Mouse (Mus musculus): ENCODE measurements around the gene Bend4. TPM values are rescaled to one million over a fixed set of nuclear protein-coding genes. Genes with fewer than 3 reads are reported as not detected.
A peak's percentile ranks its signal among the peaks of the same experiment; 100 is the strongest.

Gene Bend4
- polyA plus RNA-seq (2012; ENCODE audit: insufficient read depth, insufficient read length, missing spikeins): 7.9 and 9.3 TPM in 2 replicates

GRCm38 (mm10) chr5:67427443-67428360 lies at the start of gene Bend4:
Gene Bend4 (minus strand): TSS chr5:67428310.
- H3K4me3 ChIP-seq (ENCODE audit: insufficient read depth, low read length): peak within 1 kb of the TSS; percentile 77
- TF ChIP-seq CTCF (IDR thresholded peaks at IDR 0.05; ENCODE audit: low read depth, low read length): no peak
- TF ChIP-seq POLR2A (IDR thresholded peaks at IDR 0.05; ENCODE audit: borderline replicate concordance, low read depth, low read length): no peak
- peaks cover 15% of the 10 kb centered on the region for H3K4me1 ChIP-seq (ENCODE audit: control insufficient read depth, insufficient read depth, low read length)
- H3K27ac ChIP-seq (ENCODE audit: insufficient read depth, low read depth, low read length): peak within 1 kb of the TSS; percentile 19

GRCm38 (mm10) chr5:67473723-67474122 lies 45.6 kb upstream of the Bend4 start:
- Histone ChIP-seq H3K4me3 (ENCODE audit: insufficient read depth, low read length) (no peak overlapping the region), H3K27ac (ENCODE audit: insufficient read depth, low read depth, low read length) (no peak overlapping the region), H3K4me1 (ENCODE audit: control insufficient read depth, insufficient read depth, low read length) (no peaks in the 10 kb centered on the region)
- TF ChIP-seq POLR2A (IDR thresholded peaks at IDR 0.05; ENCODE audit: borderline replicate concordance, low read depth, low read length) (no peak), CTCF (IDR thresholded peaks at IDR 0.05; ENCODE audit: low read depth, low read length) (no peak)

- TF ChIP-seq POLR2A (IDR thresholded peaks at IDR 0.05; ENCODE audit: borderline replicate concordance, low read depth, low read length): no peak
- TF ChIP-seq CTCF (IDR thresholded peaks at IDR 0.05; ENCODE audit: low read depth, low read length): no peak
- no peak overlapping the region for H3K4me3 ChIP-seq (ENCODE audit: insufficient read depth, low read length)
- no peak overlapping the region for H3K27ac ChIP-seq (ENCODE audit: insufficient read depth, low read depth, low read length)
- no peaks in the 10 kb centered on the region for H3K4me1 ChIP-seq (ENCODE audit: control insufficient read depth, insufficient read depth, low read length)
These were observed 45.0 kb upstream of the Bend4 start for GRCm38 (mm10) chr5:67473094-67473493.

- no peak overlapping the region for H3K27ac ChIP-seq (ENCODE audit: insufficient read depth, low read depth, low read length)
- no peak overlapping the region for H3K4me3 ChIP-seq (ENCODE audit: insufficient read depth, low read length)
- no peaks in the 10 kb centered on the region for H3K4me1 ChIP-seq (ENCODE audit: control insufficient read depth, insufficient read depth, low read length)
- TF ChIP-seq CTCF (IDR thresholded peaks at IDR 0.05; ENCODE audit: low read depth, low read length) (no peak), POLR2A (IDR thresholded peaks at IDR 0.05; ENCODE audit: borderline replicate concordance, low read depth, low read length) (no peak)
These were observed 38.9 kb upstream of the Bend4 start for GRCm38 (mm10) chr5:67466866-67467530.

- H3K4me1 ChIP-seq (ENCODE audit: control insufficient read depth, insufficient read depth, low read length): no peaks in the 10 kb centered on the region
- TF ChIP-seq POLR2A (IDR thresholded peaks at IDR 0.05; ENCODE audit: borderline replicate concordance, low read depth, low read length) (no peak), CTCF (IDR thresholded peaks at IDR 0.05; ENCODE audit: low read depth, low read length) (no peak)
- no peak overlapping the region for H3K27ac ChIP-seq (ENCODE audit: insufficient read depth, low read depth, low read length)
- no peak overlapping the region for H3K4me3 ChIP-seq (ENCODE audit: insufficient read depth, low read length)
These were observed 36.8 kb upstream of the Bend4 start for GRCm38 (mm10) chr5:67464899-67465298.

- Histone ChIP-seq H3K4me1 (ENCODE audit: control insufficient read depth, insufficient read depth, low read length) (no peaks in the 10 kb centered on the region), H3K4me3 (ENCODE audit: insufficient read depth, low read length) (no peak overlapping the region), H3K27ac (ENCODE audit: insufficient read depth, low read depth, low read length) (no peak overlapping the region)
- TF ChIP-seq POLR2A (IDR thresholded peaks at IDR 0.05; ENCODE audit: borderline replicate concordance, low read depth, low read length): no peak
- no peak for TF ChIP-seq CTCF (IDR thresholded peaks at IDR 0.05; ENCODE audit: low read depth, low read length)
These were observed 35.5 kb upstream of the Bend4 start for GRCm38 (mm10) chr5:67463636-67464035.

- Histone ChIP-seq H3K27ac (ENCODE audit: insufficient read depth, low read depth, low read length) (no peak overlapping the region), H3K4me3 (ENCODE audit: insufficient read depth, low read length) (no peak overlapping the region), H3K4me1 (ENCODE audit: control insufficient read depth, insufficient read depth, low read length) (no peaks in the 10 kb centered on the region)
- no peak for TF ChIP-seq CTCF (IDR thresholded peaks at IDR 0.05; ENCODE audit: low read depth, low read length)
- no peak for TF ChIP-seq POLR2A (IDR thresholded peaks at IDR 0.05; ENCODE audit: borderline replicate concordance, low read depth, low read length)
These were observed 34.2 kb upstream of the Bend4 start for GRCm38 (mm10) chr5:67462331-67462730.

GRCm38 (mm10) chr5:67456841-67457240 lies 28.7 kb upstream of the Bend4 start:
- Histone ChIP-seq H3K27ac (ENCODE audit: insufficient read depth, low read depth, low read length) (no peak overlapping the region), H3K4me3 (ENCODE audit: insufficient read depth, low read length) (no peak overlapping the region), H3K4me1 (ENCODE audit: control insufficient read depth, insufficient read depth, low read length) (peaks cover 9% of the 10 kb centered on the region)
- TF ChIP-seq POLR2A (IDR thresholded peaks at IDR 0.05; ENCODE audit: borderline replicate concordance, low read depth, low read length) (no peak), CTCF (IDR thresholded peaks at IDR 0.05; ENCODE audit: low read depth, low read length) (no peak)

GRCm38 (mm10) chr5:67454282-67454681 lies 26.2 kb upstream of the Bend4 start:
- TF ChIP-seq CTCF (IDR thresholded peaks at IDR 0.05; ENCODE audit: low read depth, low read length) (no peak), POLR2A (IDR thresholded peaks at IDR 0.05; ENCODE audit: borderline replicate concordance, low read depth, low read length) (no peak)

More at GRCm38 (mm10) chr5:67454282-67454681, 26.2 kb upstream of the Bend4 start:
- Histone ChIP-seq H3K4me3 (ENCODE audit: insufficient read depth, low read length) (no peak overlapping the region), H3K27ac (ENCODE audit: insufficient read depth, low read depth, low read length) (no peak overlapping the region), H3K4me1 (ENCODE audit: control insufficient read depth, insufficient read depth, low read length) (peaks cover 24% of the 10 kb centered on the region)

Measured in bone marrow macrophage, adult 2 months (primary cell).